Mouse (Mus musculus) CH12.LX (cell line): ENCODE data around the gene Nop53.

ENCODE experiments used
- CHD2 ChIP-seq: IDR thresholded peaks from 2 replicates; pipeline ENCODE4 v1.6.1; 2011; ENCODE audit warnings: low read length, improper control_type of control experiment
- CTCF ChIP-seq, 2 experiments: IDR thresholded peaks in 1 of 2; conservative IDR thresholded peaks in 1 of 2; 2 replicates each; pipeline ENCODE4 v1.5.1; 2011 to 2012; ENCODE audit warnings: low read depth in 2 of 2, low read length in 2 of 2, improper control_type of control experiment in 1 of 2, inconsistent platforms in 1 of 2, mild to moderate bottlenecking in 1 of 2, moderate library complexity in 1 of 2
- EP300 ChIP-seq: IDR thresholded peaks from 2 replicates; pipeline ENCODE4 v1.6.1; 2011; ENCODE audit warnings: low read length, improper control_type of control experiment
- HCFC1 ChIP-seq: IDR thresholded peaks from 2 replicates; pipeline ENCODE4 v1.6.1; 2012; ENCODE audit warnings: low read depth, mild to moderate bottlenecking, inconsistent platforms, low read length, improper control_type of control experiment
- MYC ChIP-seq: IDR thresholded peaks from 2 replicates; pipeline ENCODE4 v1.6.1; 2011; ENCODE audit warnings: low read depth, mild to moderate bottlenecking, improper control_type of control experiment, low read length
- NRF1 ChIP-seq: IDR thresholded peaks from 2 replicates; pipeline ENCODE4 v1.6.1; 2014; ENCODE audit warnings: low read depth, mild to moderate bottlenecking, inconsistent platforms, low read length, improper control_type of control experiment, moderate library complexity
- POLR2A ChIP-seq: IDR thresholded peaks from 2 replicates; pipeline ENCODE4 v1.6.1; 2011; ENCODE audit warnings: low read depth, mild to moderate bottlenecking, improper control_type of control experiment, low read length
- RAD21 ChIP-seq: IDR thresholded peaks from 2 replicates; pipeline ENCODE4 v1.6.1; 2011; ENCODE audit warnings: low read depth, mild to moderate bottlenecking, low read length, improper control_type of control experiment, moderate library complexity
- SMC3 ChIP-seq: IDR thresholded peaks from 2 replicates; pipeline ENCODE4 v1.6.1; 2011; ENCODE audit warnings: low read depth, low read length, improper control_type of control experiment
- USF1 ChIP-seq: IDR thresholded peaks from 2 replicates; pipeline ENCODE4 v1.6.1; 2014; ENCODE audit warnings: low read depth, mild to moderate bottlenecking, inconsistent platforms, low read length, improper control_type of control experiment
- ZNF384 ChIP-seq: IDR thresholded peaks from 2 replicates; pipeline ENCODE4 v1.6.1; 2012; ENCODE audit warnings: low read depth, low read length, improper control_type of control experiment, inconsistent platforms

DNA sequence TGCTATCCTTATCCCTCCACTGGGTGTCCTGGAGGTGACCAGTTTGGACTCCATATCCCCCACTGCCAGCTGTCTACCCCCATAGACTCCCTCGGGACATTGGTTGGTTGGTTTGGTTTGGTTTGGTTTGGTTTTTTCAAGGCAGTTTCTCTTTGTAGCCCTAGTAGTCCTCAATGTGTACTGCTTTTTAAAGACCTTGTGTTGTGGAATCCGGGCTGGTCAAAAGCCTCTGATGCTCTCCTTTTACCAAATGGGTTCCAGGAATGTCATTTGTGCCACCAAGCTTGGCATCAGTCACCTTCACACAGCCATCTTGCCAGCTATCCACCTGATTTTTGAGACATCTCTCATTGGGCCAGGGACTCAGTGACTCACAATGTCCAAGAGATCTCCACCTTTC lies 31.1 kb downstream of the Nop53 start:
- TF ChIP-seq USF1 (no peak), NRF1 (no peak), CTCF (conservative IDR thresholded peaks at IDR 0.05 in 1 of 2, IDR thresholded peaks at IDR 0.05 in 1 of 2; ENCODE audit: low read depth in 2 of 2, low read length in 2 of 2) (no peak), MYC (no peak), POLR2A (no peak), ZNF384 (no peak), EP300 (no peak), CHD2 (no peak), RAD21 (no peak), SMC3 (no peak), HCFC1 (no peak)
